Mouse (Mus musculus) heart, postnatal 0 days (tissue): ENCODE results near the gene Fryl.

Source experiments
- CTCF ChIP-seq: IDR thresholded peaks from 2 replicates; pipeline ENCODE4 v1.5.1; 2016; ENCODE audit warnings: antibody characterized with exemption, control low read depth, low read depth
- EP300 ChIP-seq: IDR thresholded peaks from 2 replicates; pipeline ENCODE4 v1.6.1; 2016; ENCODE audit warnings: antibody characterized with exemption, low read depth

DNA sequence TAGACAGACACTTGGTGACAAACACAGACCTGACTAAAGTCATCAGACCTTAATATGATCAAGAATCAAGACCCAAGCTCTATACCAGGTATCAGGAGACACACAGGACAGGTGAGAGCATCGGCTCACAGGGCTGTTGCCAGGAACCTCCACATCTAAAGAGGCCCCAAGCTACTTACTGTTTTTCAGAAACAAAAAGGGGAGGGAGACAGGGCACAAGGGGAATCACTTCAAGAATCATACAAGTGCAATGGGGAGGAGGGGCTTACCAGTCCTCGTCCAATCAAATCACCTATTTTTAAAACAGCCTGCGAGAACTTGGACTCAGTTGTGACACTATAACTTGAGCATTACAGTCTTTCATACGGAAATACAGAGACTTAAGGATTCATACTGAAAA lies 38.4 kb downstream of the Fryl start:
- TF ChIP-seq CTCF (no peak), EP300 (no peak)
